Mouse (Mus musculus) heart, adult 2 months (tissue): ENCODE data around the gene Agtrap.

Source experiments
- CTCF ChIP-seq: fragments of 200-600 bp; IDR thresholded peaks from 2 replicates; pipeline ENCODE4 v1.8.1; 2022; ENCODE audit warnings: antibody characterized with exemption, mild to moderate bottlenecking, moderate library complexity
- EP300 ChIP-seq: fragments of 200-500 bp; IDR thresholded peaks from 2 replicates; pipeline ENCODE4 v1.6.1; 2011; ENCODE audit warnings: low read depth, low read length, control low read depth; ENCODE audit not compliant: insufficient read depth
- POLR2A ChIP-seq: fragments of 200-500 bp; IDR thresholded peaks from 2 replicates; pipeline ENCODE4 v1.6.1; 2011; ENCODE audit warnings: mild to moderate bottlenecking, low read depth, low read length, control low read depth; ENCODE audit not compliant: insufficient read depth

DNA sequence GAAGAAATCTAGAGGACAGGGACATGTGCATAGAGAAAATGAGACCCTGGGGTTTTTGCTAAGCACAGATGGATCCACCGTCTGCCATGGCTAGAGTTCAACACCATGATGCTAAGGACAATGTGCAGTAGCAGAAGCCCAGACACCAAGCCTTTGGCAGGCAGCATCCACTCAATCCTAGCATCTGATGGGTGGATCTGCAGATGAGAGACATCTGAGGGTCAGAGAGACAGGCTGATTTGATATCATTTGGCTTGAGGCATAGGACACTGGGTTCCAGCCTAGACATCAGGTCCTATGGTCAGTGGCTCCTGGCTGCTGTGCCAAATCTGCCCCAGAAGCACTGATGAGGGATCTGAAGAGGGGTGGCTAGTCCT, 7.2 kb downstream of the Agtrap start:
- no peak for TF ChIP-seq POLR2A
- TF ChIP-seq CTCF: no peak
- TF ChIP-seq EP300: no peak
